Mouse (Mus musculus) thymus, postnatal 0 days (tissue): ENCODE measurements at regions not wholly inside any gene's neighbourhood (a gene's known extent, or its start where the extent isn't known, plus 50 kb on each side); places are given as distances from the start of the nearest gene placed in this dataset.

Source experiments
- DNase-seq: peaks from one replicate; pipeline ENCODE4 v3.0.0-alpha.2; 2015; ENCODE audit warnings: low spot score

- DNase-seq, result no peak
Observed at GRCm38 (mm10) chr4:55704921-55705320, 172.7 kb upstream of the Klf4 start.

DNA sequence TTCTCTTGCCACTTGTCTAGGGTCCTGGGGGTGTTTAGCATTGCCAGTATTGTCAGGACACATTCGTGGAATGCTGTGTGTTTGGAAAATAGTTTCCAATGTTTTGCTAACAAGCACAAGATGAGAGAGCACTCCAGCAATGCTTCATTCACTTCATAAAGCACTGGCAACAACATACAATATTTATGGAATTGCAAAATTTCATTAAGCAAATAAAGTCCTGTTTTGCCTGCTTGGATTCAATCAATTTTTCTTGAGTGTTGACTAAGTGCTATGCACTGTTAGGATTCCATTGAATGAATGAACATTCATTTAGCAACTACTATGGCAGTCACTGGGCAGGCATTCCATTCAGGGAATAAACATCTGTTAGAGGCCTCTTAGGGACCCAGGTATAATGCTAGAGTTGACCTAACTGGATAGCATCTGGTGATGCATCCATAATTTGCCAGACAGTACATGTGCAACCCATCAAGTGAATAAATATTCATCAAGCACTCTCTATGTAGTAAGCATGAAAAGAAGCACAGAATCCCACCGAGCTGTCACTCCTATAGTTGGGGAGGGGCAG is 171.2 kb upstream of the Klf4 start:
- no peak for DNase-seq

- no peak for DNase-seq
Observed at GRCm38 (mm10) chr4:55701334-55701733, 169.1 kb upstream of the Klf4 start.

DNA sequence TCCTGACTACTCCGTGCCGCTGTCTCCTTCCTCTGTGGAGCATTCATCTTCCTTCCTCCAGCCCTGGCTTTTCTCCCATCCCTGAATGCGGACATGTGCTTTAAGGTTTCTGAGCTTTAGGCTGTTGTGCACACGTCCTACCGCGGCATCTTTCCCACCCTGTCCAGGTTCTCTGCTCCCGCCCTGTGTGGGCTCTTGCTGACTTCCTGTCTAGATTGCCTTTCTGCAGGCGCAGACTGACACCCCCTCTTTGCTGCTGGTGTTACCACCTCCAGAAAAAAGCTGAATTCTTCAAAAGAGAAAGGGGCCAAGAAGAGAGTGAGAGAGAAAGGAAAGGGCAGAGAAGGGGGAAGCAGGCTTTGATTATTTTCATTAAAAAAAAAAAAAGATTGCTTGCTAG is 167.7 kb upstream of the Klf4 start:
- DNase-seq, result no peak

- no peak for DNase-seq
Observed at GRCm38 (mm10) chr4:55699161-55699560, 166.9 kb upstream of the Klf4 start.

- no peak for DNase-seq
Observed at GRCm38 (mm10) chr4:55697108-55697507, 164.8 kb upstream of the Klf4 start.

DNA sequence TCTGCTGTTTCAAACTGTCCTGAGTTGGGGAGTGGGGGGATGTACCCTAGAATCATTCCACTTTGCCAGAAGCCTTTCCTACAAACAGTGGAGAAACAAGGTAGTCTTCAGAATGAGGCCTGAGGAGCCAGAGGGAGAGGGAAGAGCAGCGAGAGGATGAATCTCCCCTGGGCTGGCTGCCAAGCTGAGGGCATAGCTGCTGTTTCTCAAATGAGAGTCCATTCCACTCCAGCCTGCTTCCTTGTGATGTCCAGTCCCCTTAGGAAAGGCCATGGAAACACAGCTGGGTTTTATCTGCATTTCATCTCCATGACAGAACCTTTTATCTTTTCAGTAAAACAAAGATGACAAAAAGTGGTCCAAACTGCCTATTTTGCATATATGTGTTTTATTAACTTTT is 164.2 kb upstream of the Klf4 start:
- DNase-seq, result no peak

DNA sequence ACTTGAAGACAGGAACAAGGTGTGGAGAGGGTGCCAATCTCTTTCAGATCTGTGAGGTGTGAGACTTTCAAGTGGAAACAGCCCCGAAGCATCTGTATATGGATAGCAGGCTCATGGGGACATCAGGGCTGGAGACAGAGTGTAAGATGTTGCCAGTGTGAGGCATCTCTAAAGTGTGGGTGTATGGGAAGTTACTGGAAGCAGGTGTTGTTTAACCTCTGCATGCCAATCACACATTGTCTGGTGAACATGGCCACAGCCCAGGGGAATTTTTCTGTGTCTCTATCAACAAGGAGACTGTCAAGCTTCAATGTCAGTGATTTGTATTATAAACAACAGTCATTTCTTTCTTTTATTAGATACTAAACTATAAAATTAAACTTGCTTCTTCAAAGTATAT is 163.0 kb upstream of the Klf4 start:
- no peak for DNase-seq

DNA sequence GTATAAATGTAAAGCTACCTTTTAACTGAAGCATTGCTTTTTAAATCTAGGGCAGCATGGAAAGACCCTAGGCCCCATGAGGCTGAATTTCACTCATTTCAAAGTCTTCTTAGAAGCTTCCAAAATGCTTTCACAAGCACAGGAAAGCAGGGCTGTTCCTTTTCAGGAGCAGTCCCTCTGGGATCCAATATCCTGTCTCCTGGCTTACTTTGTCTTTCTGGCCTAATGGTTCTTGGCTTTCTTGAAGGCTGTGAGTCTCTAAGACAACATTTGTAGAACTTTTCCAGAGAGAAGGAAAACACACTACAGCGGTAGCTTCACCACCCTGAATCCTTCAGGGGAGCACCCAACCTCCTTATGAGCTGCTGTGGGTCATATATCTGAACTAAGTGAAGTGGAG is 157.2 kb upstream of the Klf4 start:
- DNase-seq, result no peak

DNA sequence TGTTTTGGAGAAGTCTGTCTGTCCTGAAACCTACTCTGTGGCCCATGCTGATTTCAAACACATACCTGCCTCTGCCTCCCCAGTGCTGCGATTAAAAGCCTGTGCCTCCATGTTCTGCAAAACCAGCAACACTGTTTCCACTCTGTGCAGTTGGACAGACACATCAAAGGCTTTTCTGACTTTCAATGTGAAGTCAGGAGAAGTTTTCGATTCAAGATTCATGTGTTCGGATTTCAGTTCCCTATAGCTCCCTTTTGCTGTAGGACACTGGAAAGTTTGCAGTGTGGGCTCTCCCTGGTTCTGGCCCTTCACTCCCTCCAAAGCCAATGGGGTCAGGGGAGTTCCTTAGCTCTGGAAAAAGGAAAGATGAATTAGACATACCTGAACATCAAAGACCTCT is 154.5 kb upstream of the Klf4 start:
- DNase-seq, result no peak

GRCm38 (mm10) chr4:55672288-55672687 is 140.0 kb upstream of the Klf4 start:
- no peak for DNase-seq

DNA sequence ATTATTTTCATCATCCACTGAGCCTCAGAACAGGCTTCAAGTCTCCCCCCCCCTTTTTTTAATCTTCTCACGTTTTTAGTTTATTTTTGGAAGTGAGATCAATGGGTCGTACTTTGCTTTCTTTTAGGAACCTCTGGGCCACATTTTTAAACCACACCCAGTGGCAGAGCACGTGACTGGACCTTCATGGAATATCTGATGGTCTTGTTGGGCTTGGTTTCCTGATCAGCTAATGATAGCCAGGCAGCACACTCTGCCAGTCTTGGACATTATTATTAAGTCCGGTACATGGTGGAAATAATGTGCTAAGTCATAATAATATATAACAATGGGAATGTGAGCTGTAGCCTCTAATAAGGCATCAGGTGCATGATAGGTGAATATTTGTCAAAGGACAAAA is 138.0 kb upstream of the Klf4 start:
- DNase-seq, result no peak

DNA sequence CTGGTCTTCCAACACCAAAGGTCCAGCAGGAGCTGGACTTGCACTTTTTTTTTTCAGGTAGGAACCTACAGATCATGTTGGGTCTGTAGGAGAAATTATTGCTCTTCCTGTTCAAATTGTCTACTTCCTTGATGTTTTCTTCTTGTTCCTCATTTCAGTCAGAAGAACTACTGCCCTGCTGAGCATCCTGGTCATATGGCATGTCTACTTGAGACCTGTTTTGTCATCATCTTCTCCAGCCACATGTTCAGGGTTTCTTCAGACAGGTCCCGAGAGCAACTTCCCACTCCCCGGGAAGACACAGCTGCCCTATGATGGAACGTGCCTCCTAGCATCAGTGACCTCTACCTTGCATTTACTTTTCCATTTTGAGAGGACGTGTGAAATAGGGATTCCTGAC is 132.6 kb upstream of the Klf4 start:
- DNase-seq, result no peak

DNA sequence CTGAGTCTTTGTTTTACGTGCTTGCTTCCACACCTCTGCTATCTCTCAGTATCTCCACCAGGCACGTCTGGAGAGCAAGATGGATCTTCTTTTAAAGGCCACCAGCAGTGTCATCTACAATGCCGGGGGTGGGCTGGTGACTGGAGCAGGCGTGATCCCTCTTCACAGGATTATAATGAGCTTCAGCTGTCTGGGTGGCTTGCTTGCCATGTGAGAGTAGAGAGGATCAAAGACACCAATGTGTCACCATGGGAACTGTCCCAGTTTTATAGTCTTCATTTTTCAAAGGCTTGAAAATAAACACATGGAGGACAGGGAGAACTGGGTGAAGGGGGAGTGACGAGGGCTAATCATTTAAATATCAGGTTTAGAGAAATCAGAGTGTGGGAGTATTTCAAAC is 131.6 kb upstream of the Klf4 start:
- DNase-seq, result no peak

GRCm38 (mm10) chr4:55662041-55662440 is 129.8 kb upstream of the Klf4 start:
- DNase-seq, result no peak

DNA sequence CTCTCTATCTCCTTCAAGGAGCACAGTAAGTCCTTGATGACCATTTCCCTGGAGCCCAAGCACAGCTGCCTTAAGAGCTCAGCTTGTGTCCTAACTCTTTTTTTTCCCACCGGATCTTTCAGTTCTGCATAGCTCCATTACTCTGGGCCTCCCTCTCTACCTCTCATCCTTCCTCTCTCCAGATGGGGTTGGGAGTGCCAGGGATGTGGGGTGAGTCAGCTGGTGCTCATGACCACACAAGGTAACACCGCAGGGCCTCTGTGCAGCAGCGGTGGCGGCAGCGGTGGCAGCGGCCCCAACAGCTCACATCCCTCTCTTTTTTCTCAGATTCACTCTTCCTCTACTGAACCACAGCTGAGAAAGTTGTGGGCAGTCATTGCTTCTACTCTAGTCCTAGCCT is 126.6 kb upstream of the Klf4 start:
- DNase-seq, result no peak

DNA sequence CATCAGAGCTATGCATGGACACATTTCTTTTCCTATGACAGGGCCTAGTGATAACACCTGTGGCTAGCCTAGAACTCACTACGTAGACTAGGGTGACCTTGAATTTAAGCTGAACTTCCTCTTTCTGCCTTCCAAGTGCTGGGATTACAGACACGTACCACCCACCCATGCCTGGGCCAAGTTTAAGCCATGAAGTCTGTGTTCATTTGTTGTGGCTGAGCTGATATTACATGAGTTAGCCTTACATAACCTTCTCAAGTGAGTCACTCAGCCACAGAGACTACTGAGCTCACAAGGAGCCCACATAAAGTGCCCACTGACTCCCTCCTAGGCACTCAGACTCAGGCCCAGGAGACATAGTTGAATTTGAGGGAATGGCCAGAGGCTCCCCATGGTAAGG is 123.1 kb upstream of the Klf4 start:
- no peak for DNase-seq

- no peak for DNase-seq
Observed at GRCm38 (mm10) chr4:55652628-55653027, 120.4 kb upstream of the Klf4 start.

- peak; percentile 7 for DNase-seq
Observed at GRCm38 (mm10) chr4:55651811-55652410, 119.6 kb upstream of the Klf4 start.

DNA sequence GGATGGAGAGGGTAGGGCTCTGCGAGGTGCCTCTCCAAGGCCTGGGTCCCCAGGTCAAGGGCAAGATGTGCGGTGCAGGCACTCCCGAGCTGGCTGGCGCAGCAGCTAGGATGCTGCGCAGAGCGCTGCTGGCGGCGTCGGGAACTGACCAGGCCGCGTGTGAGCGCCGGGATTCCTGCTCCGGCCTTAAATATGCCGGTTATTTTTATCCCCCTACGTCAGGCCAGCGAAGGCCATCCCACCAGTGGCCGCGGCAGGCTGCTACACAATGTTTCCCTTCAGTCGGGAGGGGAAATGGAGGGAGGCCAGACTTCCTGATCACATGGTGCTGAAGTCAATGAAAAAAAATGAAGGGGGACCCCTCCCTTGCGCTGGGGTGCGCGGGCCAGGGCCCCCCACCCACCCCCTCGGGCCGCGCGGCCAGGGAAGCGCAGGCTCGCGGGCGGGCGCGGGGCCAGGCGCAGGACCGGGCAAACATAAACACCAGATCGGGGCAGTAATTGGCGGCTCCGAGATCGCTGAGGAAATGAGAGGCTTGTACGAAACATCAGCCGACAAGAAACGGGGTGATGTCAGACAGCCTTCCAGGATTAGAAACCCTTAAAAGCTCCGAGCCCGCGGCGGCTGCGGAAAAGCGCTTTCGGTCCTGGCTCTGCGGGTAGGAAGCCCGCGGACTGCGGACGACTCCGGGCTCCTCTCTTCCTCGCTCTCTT is 118.9 kb upstream of the Klf4 start:
- peak; percentile 24 for DNase-seq

DNA sequence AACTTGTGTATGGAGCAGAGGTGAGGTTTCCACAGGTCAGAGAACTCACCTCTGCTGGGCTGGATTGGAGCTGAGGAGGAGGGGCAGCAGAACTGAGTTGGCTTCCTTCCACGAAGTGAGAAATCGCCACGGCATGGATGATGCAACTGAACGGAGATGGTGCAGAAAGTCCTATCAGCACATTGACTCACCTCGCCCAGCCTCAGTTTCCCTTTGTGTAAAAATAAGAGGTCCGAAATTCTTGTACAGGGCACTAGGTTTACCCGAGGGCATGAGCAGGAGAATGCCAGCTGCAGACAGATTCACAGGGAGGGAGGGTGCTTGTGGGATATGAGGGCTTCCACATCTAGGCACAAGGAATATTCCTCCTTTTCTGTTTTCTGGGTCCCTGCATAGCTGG is 117.9 kb upstream of the Klf4 start:
- DNase-seq, result no peak

DNA sequence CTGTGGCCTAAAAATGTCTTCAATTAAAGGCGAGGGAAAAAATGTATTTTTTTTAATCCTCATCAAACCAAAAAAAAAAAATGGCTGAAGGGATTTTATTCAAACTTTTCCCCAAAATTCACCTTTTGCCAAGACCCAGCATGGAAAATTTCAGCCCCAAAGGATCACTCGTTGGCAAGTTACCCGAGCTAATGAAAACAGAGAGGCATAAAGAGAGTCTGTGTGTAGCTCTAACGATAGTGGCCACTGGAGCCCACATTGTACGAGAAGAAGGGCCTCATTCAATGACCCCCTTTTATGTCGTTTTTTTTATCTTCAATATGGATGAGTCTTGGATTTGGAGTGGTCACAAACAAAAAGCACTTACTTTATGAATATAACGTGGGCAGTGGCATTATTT is 116.1 kb upstream of the Klf4 start:
- DNase-seq, result no peak

DNA sequence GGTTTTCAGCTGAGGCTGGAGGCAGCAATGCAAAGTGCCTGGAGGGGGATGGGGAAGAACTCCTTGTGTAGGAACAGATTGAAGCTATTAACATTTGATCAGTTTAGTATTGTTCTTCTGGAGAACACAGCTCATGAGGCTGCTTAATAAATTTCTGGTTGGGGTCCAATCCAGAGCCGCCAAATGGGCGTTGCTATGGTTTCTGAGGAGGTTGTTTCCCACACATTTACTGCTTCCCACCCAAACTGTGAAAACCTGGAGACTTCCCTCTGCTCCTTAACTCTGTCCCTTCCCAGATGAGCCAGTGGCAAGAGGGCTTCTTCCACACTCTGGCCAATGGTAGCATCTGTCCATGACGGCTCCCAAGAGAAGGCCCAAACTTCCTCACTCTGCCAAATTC is 113.2 kb upstream of the Klf4 start:
- no peak for DNase-seq
